Mouse (Mus musculus) erythroblast, embryonic 14.5 days (primary cell): Measurements from ENCODE around the gene Eci2. TPM values are rescaled to one million over a fixed set of nuclear protein-coding genes. Genes with fewer than 3 reads are reported as not detected.
"Not testable (repeated sequence)": the region's sequence is repeated elsewhere in the genome, so short reads cannot be mapped to it uniquely, and the experiment has no call there.

Experiments used
- H3K27me3 ChIP-seq: 2 replicates; pipeline ENCODE4 v1.6.1; 2012; ENCODE audit warnings: inconsistent platforms; ENCODE audit not compliant: control insufficient read depth
- H3K36me3 ChIP-seq: 2 replicates; pipeline ENCODE4 v1.6.1; 2012; ENCODE audit warnings: mild to moderate bottlenecking, inconsistent platforms; ENCODE audit not compliant: control insufficient read depth
- H3K4me1 ChIP-seq: 2 replicates; pipeline ENCODE4 v1.6.1; 2012; ENCODE audit warnings: inconsistent platforms; ENCODE audit not compliant: control insufficient read depth
- H3K4me3 ChIP-seq: replicated peaks from 2 replicates; pipeline ENCODE3; 2012; ENCODE audit warnings: moderate library complexity, mild to moderate bottlenecking, inconsistent platforms
- H3K9me3 ChIP-seq: 2 replicates; pipeline ENCODE4 v1.6.1; 2012; ENCODE audit warnings: low read length, inconsistent platforms, mixed read lengths; ENCODE audit not compliant: control insufficient read depth
- GATA1 ChIP-seq: IDR thresholded peaks from 2 replicates; pipeline ENCODE4 v1.6.1; 2012; ENCODE audit warnings: low read length, inconsistent platforms, mixed read lengths
- TAL1 ChIP-seq: IDR thresholded peaks from 3 replicates; pipeline ENCODE4 v1.6.1; 2012; ENCODE audit warnings: low read length, inconsistent platforms, mixed read lengths
- polyA plus RNA-seq: library from polyadenylated mRNA; stranded (reverse); fragments of >175 nt; gene quantifications from 2 replicates; pipeline ENCODE4 v1.2.3, GENCODE M21; 2012

The Eci2 gene
- polyA plus RNA-seq, 1 experiment = 1.2 TPM

- H3K9me3 ChIP-seq = no peaks in the 10 kb centered on the region
- H3K36me3 ChIP-seq = no peaks in the 10 kb centered on the region
- no peak for TF ChIP-seq TAL1
- TF ChIP-seq GATA1 = no peak
- no peak overlapping the region for H3K4me3 ChIP-seq
- no peaks in the 10 kb centered on the region for H3K4me1 ChIP-seq
- no peaks in the 10 kb centered on the region for H3K27me3 ChIP-seq
Measured at GRCm38 (mm10) chr13:35033571-35033970, 6.7 kb upstream of the Eci2 start.

- no peaks in the 10 kb centered on the region for H3K36me3 ChIP-seq
- H3K4me3 ChIP-seq = no peak overlapping the region
- H3K4me1 ChIP-seq = no peaks in the 10 kb centered on the region; the same call in 1 of the 2 replicates
- TF ChIP-seq TAL1 (no peak), GATA1 (no peak)
- no peaks in the 10 kb centered on the region for H3K9me3 ChIP-seq
- H3K27me3 ChIP-seq = no peaks in the 10 kb centered on the region
Measured at GRCm38 (mm10) chr13:35031684-35032082, 4.8 kb upstream of the Eci2 start.

DNA sequence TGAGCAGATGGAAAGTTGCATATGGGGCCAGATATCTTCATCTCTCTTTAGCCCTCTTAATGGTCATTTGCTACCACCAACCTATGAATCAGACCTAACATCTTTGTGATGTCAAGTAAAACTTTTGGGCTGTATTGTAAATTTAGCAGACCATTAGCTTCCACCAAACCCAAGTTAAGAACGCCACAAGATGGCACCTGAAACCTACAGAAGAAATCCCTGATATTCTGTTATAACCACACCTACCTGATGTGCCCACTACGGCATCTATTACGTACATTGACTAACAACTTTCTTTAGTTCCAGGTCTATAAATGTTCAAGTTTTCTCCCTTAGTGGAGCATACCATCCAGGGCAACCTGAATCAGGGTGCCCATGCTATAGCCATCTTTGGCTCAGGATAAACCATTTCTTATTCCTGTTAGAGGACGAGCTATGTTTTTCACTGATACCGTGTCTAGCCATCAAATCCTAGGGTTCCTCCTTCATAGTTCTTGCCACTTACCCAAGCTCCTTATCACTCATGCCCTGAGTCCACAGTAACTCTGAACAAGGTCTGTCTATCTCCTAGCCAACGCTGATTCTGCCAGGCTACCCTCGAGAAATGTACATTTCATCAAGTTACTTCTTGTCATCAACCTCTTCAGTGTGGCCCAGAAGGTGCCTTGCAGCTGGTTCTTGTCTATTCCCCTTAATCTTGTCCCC, 4.2 kb upstream of the Eci2 start:
- Histone ChIP-seq H3K4me3 (no peak overlapping the region), H3K36me3 (no peaks in the 10 kb centered on the region), H3K4me1 (no peaks in the 10 kb centered on the region; the same call in 1 of the 2 replicates), H3K27me3 (no peaks in the 10 kb centered on the region), H3K9me3 (no peaks in the 10 kb centered on the region)
- TF ChIP-seq GATA1 = no peak
- no peak for TF ChIP-seq TAL1

DNA sequence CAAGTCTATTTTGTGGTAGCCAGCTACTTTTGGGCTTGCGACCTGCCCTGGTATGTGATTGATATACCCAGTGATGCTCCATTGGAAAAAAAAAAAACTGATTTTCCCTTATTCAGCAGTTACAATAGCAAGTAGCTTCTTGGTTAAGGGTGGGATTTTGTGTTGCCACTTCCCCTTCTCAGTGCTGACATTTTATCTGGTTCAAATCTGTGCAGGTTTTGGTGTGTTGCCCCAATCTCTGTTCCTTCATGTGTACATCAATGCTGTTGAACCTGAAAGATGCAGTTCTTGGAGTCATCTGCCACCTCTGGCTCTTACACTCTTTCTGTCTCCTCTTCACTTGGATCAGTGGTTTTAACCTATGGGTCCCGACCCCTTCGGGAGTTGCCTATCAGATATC, 1.5 kb upstream of the Eci2 start:
- Histone ChIP-seq H3K9me3 (no peaks in the 10 kb centered on the region), H3K27me3 (no peaks in the 10 kb centered on the region), H3K4me1 (no peaks in the 10 kb centered on the region; the same call in 1 of the 2 replicates), H3K4me3 (no peak overlapping the region), H3K36me3 (no peaks in the 10 kb centered on the region)
- TF ChIP-seq GATA1 = no peak
- TF ChIP-seq TAL1 = no peak

GRCm38 (mm10) chr13:35023401-35023800, 3.5 kb downstream of the Eci2 start:
- not testable (repeated sequence) for H3K4me3 ChIP-seq, H3K9me3 ChIP-seq

GRCm38 (mm10) chr13:35020383-35020782, 6.5 kb downstream of the Eci2 start:
- TF ChIP-seq TAL1 = no peak
- no peak for TF ChIP-seq GATA1

More at GRCm38 (mm10) chr13:35023401-35023800, 3.5 kb downstream of the Eci2 start:
- not testable (repeated sequence) for H3K36me3 ChIP-seq, H3K27me3 ChIP-seq
- H3K4me1 ChIP-seq = peaks cover 17% of the 10 kb centered on the region

GRCm38 (mm10) chr13:35018866-35019536, 7.9 kb downstream of the Eci2 start:
- no peaks in the 10 kb centered on the region for H3K36me3 ChIP-seq
- TF ChIP-seq GATA1 (peak; percentile 48; the same call in 1 of the 2 replicates), TAL1 (no peak)
- H3K4me1 ChIP-seq = peaks cover 29% of the 10 kb centered on the region

More at GRCm38 (mm10) chr13:35020383-35020782, 6.5 kb downstream of the Eci2 start:
- H3K27me3 ChIP-seq = no peaks in the 10 kb centered on the region
- no peaks in the 10 kb centered on the region for H3K9me3 ChIP-seq
- H3K4me3 ChIP-seq = no peak overlapping the region
- H3K4me1 ChIP-seq = peaks cover 29% of the 10 kb centered on the region
- no peaks in the 10 kb centered on the region for H3K36me3 ChIP-seq

GRCm38 (mm10) chr13:35017392-35017791, 9.5 kb downstream of the Eci2 start:
- H3K9me3 ChIP-seq = peaks cover 8% of the 10 kb centered on the region; the same call in 1 of the 2 replicates
- no peaks in the 10 kb centered on the region for H3K27me3 ChIP-seq
- H3K4me3 ChIP-seq = no peak overlapping the region
- TF ChIP-seq TAL1 (no peak), GATA1 (no peak)
- H3K4me1 ChIP-seq = peaks cover 29% of the 10 kb centered on the region
- H3K36me3 ChIP-seq = no peaks in the 10 kb centered on the region

More at GRCm38 (mm10) chr13:35018866-35019536, 7.9 kb downstream of the Eci2 start:
- Histone ChIP-seq H3K27me3 (no peaks in the 10 kb centered on the region), H3K9me3 (peaks cover 4% of the 10 kb centered on the region; the same call in 1 of the 2 replicates), H3K4me3 (no peak overlapping the region)

GRCm38 (mm10) chr13:35016067-35016466, 10.8 kb downstream of the Eci2 start:
- no peak for TF ChIP-seq GATA1
- TF ChIP-seq TAL1 = no peak
- no peaks in the 10 kb centered on the region for H3K36me3 ChIP-seq
- peaks cover 8% of the 10 kb centered on the region; the same call in 1 of the 2 replicates for H3K9me3 ChIP-seq
- H3K27me3 ChIP-seq = no peaks in the 10 kb centered on the region
- no peak overlapping the region for H3K4me3 ChIP-seq
- peaks cover 29% of the 10 kb centered on the region for H3K4me1 ChIP-seq
